Mouse (Mus musculus) kidney, embryonic 14.5 days (tissue): ENCODE measurements around the gene Fbxo5. TPM values are rescaled to one million over a fixed set of nuclear protein-coding genes. Genes with fewer than 3 reads are reported as not detected.

Source experiments
- ATAC-seq: fragments of 200-750 bp; cut with Nextera tagmentation; 2 replicates; pipeline ENCODE4 v1.8.0; 2017; ENCODE audit warnings: moderate number of reproducible peaks, mild to moderate bottlenecking, moderate TSS enrichment, moderate library complexity; ENCODE audit not compliant: low FRiP score, low TSS enrichment
- H3K27ac ChIP-seq: fragments of 300-500 bp; sonication (generic); 2 replicates; pipeline ENCODE4 v1.5.1; 2014; ENCODE audit warnings: low read depth, mild to moderate bottlenecking, low read length, moderate library complexity, mixed read lengths
- H3K27me3 ChIP-seq: fragments of 300-500 bp; sonication (generic); 2 replicates; pipeline ENCODE4 v1.6.1; 2014; ENCODE audit warnings: mild to moderate bottlenecking, low read length; ENCODE audit not compliant: control insufficient read depth, insufficient read depth
- H3K36me3 ChIP-seq: fragments of 300-500 bp; sonication (generic); 2 replicates; pipeline ENCODE4 v1.6.1; 2014; ENCODE audit warnings: low read length, mixed read lengths; ENCODE audit not compliant: control insufficient read depth, insufficient read depth
- H3K4me1 ChIP-seq: fragments of 300-500 bp; sonication (generic); 2 replicates; pipeline ENCODE4 v1.6.1; 2014; ENCODE audit warnings: low read length, mixed read lengths; ENCODE audit not compliant: control insufficient read depth, insufficient read depth
- H3K4me2 ChIP-seq: fragments of 300-500 bp; sonication (generic); replicated peaks from 2 replicates; pipeline ENCODE4 v1.6.1; 2014; ENCODE audit warnings: low read depth, mild to moderate bottlenecking, low read length
- H3K4me3 ChIP-seq: fragments of 300-500 bp; sonication (generic); 2 replicates; pipeline ENCODE4 v1.5.1; 2014; ENCODE audit warnings: mild to moderate bottlenecking, low read length
- H3K9ac ChIP-seq: fragments of 300-500 bp; sonication (generic); 2 replicates; pipeline ENCODE4 v1.6.1; 2014; ENCODE audit warnings: low read depth, mild to moderate bottlenecking, low read length, moderate library complexity
- H3K9me3 ChIP-seq: fragments of 300-500 bp; sonication (generic); 2 replicates; pipeline ENCODE4 v1.6.1; 2016; ENCODE audit warnings: low read length; ENCODE audit not compliant: control insufficient read depth
- WGBS: fragments of 180-500 bp; shearing (Covaris S2); extraction: QIAGEN DNeasy Blood & Tissue Kit; methylation state at CpG from one replicate; pipeline ENCODE4 v1.1.7; 2014; 5-methylcytosine and 5-hydroxymethylcytosine counted together
- polyA plus RNA-seq: library from polyadenylated mRNA; unstranded; fragments of >200 nt; fragmentation: Nextera tagmentation; extraction: Ambion mirVana; gene quantifications from 2 replicates; pipeline ENCODE4 v1.2.1, GENCODE M21; 2014

Gene Fbxo5
- polyA plus RNA-seq = 79.0 and 85.1 TPM in 2 replicates

- Histone ChIP-seq H3K4me3 (peak within 1 kb of the TSS; percentile 87), H3K9ac (peak within 1 kb of the TSS; percentile 85), H3K27ac (peak within 1 kb of the TSS; percentile 88), H3K4me2 (peak within 1 kb of the TSS; percentile 71), H3K36me3 (peaks cover 26% of the 10 kb centered on the region), H3K27me3 (no peaks in the 10 kb centered on the region), H3K4me1 (peaks cover 9% of the 10 kb centered on the region), H3K9me3 (no peaks in the 10 kb centered on the region)
- ATAC-seq = peak; percentile 94
- WGBS = under 1% methylated on average over 39 of the region's 42 CpGs
These were observed at the start of gene Fbxo5 for GRCm38 (mm10) chr10:5805243-5805730. Gene Fbxo5 (minus strand): TSS chr10:5805600.

GRCm38 (mm10) chr10:5853290-5853868 is 48.0 kb upstream of the Fbxo5 start:
- H3K4me1 ChIP-seq = no peaks in the 10 kb centered on the region
- no peak overlapping the region for H3K27ac ChIP-seq
- no peak for ATAC-seq
- H3K9ac ChIP-seq = no peak overlapping the region
- H3K27me3 ChIP-seq = no peaks in the 10 kb centered on the region
- H3K4me2 ChIP-seq = no peak overlapping the region
- no peaks in the 10 kb centered on the region for H3K36me3 ChIP-seq
- no peaks in the 10 kb centered on the region for H3K9me3 ChIP-seq
- H3K4me3 ChIP-seq = no peak overlapping the region
- 91% methylated on average over 8 of the region's 8 CpGs for WGBS

GRCm38 (mm10) chr10:5846939-5847338 is 41.5 kb upstream of the Fbxo5 start:
- H3K9me3 ChIP-seq = no peaks in the 10 kb centered on the region
- no peak overlapping the region for H3K4me2 ChIP-seq
- H3K36me3 ChIP-seq = no peaks in the 10 kb centered on the region
- no peaks in the 10 kb centered on the region for H3K4me1 ChIP-seq
- no peaks in the 10 kb centered on the region for H3K27me3 ChIP-seq
- no peak overlapping the region for H3K27ac ChIP-seq
- no peak for ATAC-seq
- no peak overlapping the region for H3K9ac ChIP-seq
- H3K4me3 ChIP-seq = no peak overlapping the region
- WGBS = 35% methylated on average over 2 of the region's 2 CpGs

GRCm38 (mm10) chr10:5841369-5841768 is 36.0 kb upstream of the Fbxo5 start:
- Histone ChIP-seq H3K9me3 (no peaks in the 10 kb centered on the region), H3K27me3 (no peaks in the 10 kb centered on the region), H3K4me1 (no peaks in the 10 kb centered on the region), H3K27ac (no peak overlapping the region), H3K4me2 (no peak overlapping the region), H3K4me3 (no peak overlapping the region), H3K9ac (no peak overlapping the region), H3K36me3 (no peaks in the 10 kb centered on the region)
- no peak for ATAC-seq
- 80% methylated on average over 4 of the region's 4 CpGs for WGBS

GRCm38 (mm10) chr10:5826336-5827025 is 21.1 kb upstream of the Fbxo5 start:
- H3K4me1 ChIP-seq = peaks cover 8% of the 10 kb centered on the region; the same call in 1 of the 2 replicates
- H3K27ac ChIP-seq = no peak overlapping the region
- H3K9ac ChIP-seq = no peak overlapping the region
- 78% methylated on average over 6 of the region's 6 CpGs for WGBS
- H3K4me2 ChIP-seq = no peak overlapping the region
- no peaks in the 10 kb centered on the region for H3K9me3 ChIP-seq
- ATAC-seq = no peak
- H3K27me3 ChIP-seq = no peaks in the 10 kb centered on the region
- no peaks in the 10 kb centered on the region; the same call in 1 of the 2 replicates for H3K36me3 ChIP-seq
- H3K4me3 ChIP-seq = no peak overlapping the region

- Histone ChIP-seq H3K4me3 (peak overlapping the region; percentile 70), H3K27me3 (no peaks in the 10 kb centered on the region), H3K36me3 (peaks cover 10% of the 10 kb centered on the region), H3K4me2 (peak overlapping the region; percentile 63), H3K4me1 (peaks cover 8% of the 10 kb centered on the region; the same call in 1 of the 2 replicates), H3K27ac (peak overlapping the region; percentile 59), H3K9me3 (no peaks in the 10 kb centered on the region), H3K9ac (no peak overlapping the region)
- ATAC-seq = peak; percentile 5; the same call in 1 of the 2 replicates
- WGBS = 0% methylated on average over 3 of the region's 3 CpGs
These were observed 19.4 kb upstream of the Fbxo5 start for GRCm38 (mm10) chr10:5824779-5825178.

- H3K27me3 ChIP-seq = no peaks in the 10 kb centered on the region
- H3K9me3 ChIP-seq = no peaks in the 10 kb centered on the region
- H3K4me3 ChIP-seq = peak within 1 kb of the TSS; percentile 70
- H3K4me1 ChIP-seq = peaks cover 8% of the 10 kb centered on the region; the same call in 1 of the 2 replicates
- peak; percentile 96 for ATAC-seq
- WGBS = under 1% methylated on average over 47 of the region's 47 CpGs
- H3K27ac ChIP-seq = peak within 1 kb of the TSS; percentile 86
- H3K9ac ChIP-seq = peak within 1 kb of the TSS; percentile 79
- H3K4me2 ChIP-seq = peak within 1 kb of the TSS; percentile 63
- peaks cover 19% of the 10 kb centered on the region for H3K36me3 ChIP-seq
These were observed 18.5 kb upstream of the Fbxo5 start, which contains the start of gene Mtrf1l for GRCm38 (mm10) chr10:5823740-5824491. Gene Mtrf1l (minus strand): TSS chr10:5823910.

GRCm38 (mm10) chr10:5823291-5823739 is 17.9 kb upstream of the Fbxo5 start:
- Histone ChIP-seq H3K9me3 (no peaks in the 10 kb centered on the region), H3K27me3 (no peaks in the 10 kb centered on the region), H3K27ac (peak overlapping the region; percentile 86), H3K4me3 (peak overlapping the region; percentile 70), H3K36me3 (peaks cover 25% of the 10 kb centered on the region), H3K4me1 (peaks cover 8% of the 10 kb centered on the region; the same call in 1 of the 2 replicates), H3K4me2 (peak overlapping the region; percentile 46), H3K9ac (peak overlapping the region; percentile 79)
- no peak for ATAC-seq
- WGBS = under 1% methylated on average over 36 of the region's 37 CpGs
